Mouse (Mus musculus) liver, adult 2 months (tissue): ENCODE measurements around the gene Tspo. TPM values are rescaled to one million over a fixed set of nuclear protein-coding genes. Genes with fewer than 3 reads are reported as not detected.

ENCODE experiments used
- DNase-seq: peaks from one replicate; pipeline ENCODE4 v3.0.0-alpha.2; 2011; ENCODE audit warnings: low read depth, low spot score; ENCODE audit errors: extremely low read depth
- H3K27ac ChIP-seq: fragments of 200-500 bp; replicated peaks from 2 replicates; pipeline ENCODE4 v1.5.1; 2012; ENCODE audit warnings: low read depth, mild to moderate bottlenecking, control low read depth, inconsistent platforms, low read length; ENCODE audit not compliant: insufficient read depth
- H3K27me3 ChIP-seq: fragments of 200-500 bp; 2 replicates; pipeline ENCODE4 v1.6.1; 2012; ENCODE audit warnings: mild to moderate bottlenecking, moderate library complexity, low read length, inconsistent platforms; ENCODE audit not compliant: control insufficient read depth, insufficient read depth
- H3K36me3 ChIP-seq: fragments of 200-500 bp; 2 replicates; pipeline ENCODE4 v1.6.1; 2012; ENCODE audit warnings: low read length, inconsistent platforms; ENCODE audit not compliant: control insufficient read depth, insufficient read depth
- H3K4me1 ChIP-seq: fragments of 200-500 bp; 2 replicates; pipeline ENCODE4 v1.6.1; 2011; ENCODE audit warnings: low read length; ENCODE audit not compliant: control insufficient read depth, insufficient read depth
- H3K4me3 ChIP-seq: fragments of 200-500 bp; 2 replicates; pipeline ENCODE4 v1.5.1; 2011; ENCODE audit warnings: low read depth, mild to moderate bottlenecking, control low read depth, low read length, moderate library complexity; ENCODE audit not compliant: insufficient read depth
- H3K79me2 ChIP-seq: fragments of 200-500 bp; 2 replicates; pipeline ENCODE4 v1.6.1; 2012; ENCODE audit warnings: inconsistent platforms, mild to moderate bottlenecking, low read length, moderate library complexity; ENCODE audit not compliant: control insufficient read depth, insufficient read depth
- H3K9ac ChIP-seq: fragments of 200-500 bp; 2 replicates; pipeline ENCODE4 v1.6.1; 2012; ENCODE audit warnings: low read depth, mild to moderate bottlenecking, control low read depth, inconsistent platforms, low read length
- CTCF ChIP-seq: fragments of 200-500 bp; IDR thresholded peaks from 2 replicates; pipeline ENCODE4 v1.5.1; 2011; ENCODE audit warnings: low read depth, low read length, control low read depth
- POLR2A ChIP-seq: fragments of 200-500 bp; IDR thresholded peaks from 2 replicates; pipeline ENCODE4 v1.6.1; 2011; ENCODE audit warnings: low read length, control low read depth; ENCODE audit not compliant: insufficient read depth; ENCODE audit errors: extremely low read depth
- WGBS: fragments of 180-500 bp; shearing (Covaris S2); methylation state at CpG from one replicate; pipeline ENCODE4 v1.1.7; 2018; 5-methylcytosine and 5-hydroxymethylcytosine counted together
- polyA plus RNA-seq: library from polyadenylated mRNA; depleted of rRNA; stranded (reverse); fragments of >200 nt; gene quantifications from 2 replicates; pipeline ENCODE4 v1.2.3, GENCODE M21; 2012
- total RNA-seq: library from RNA; depleted of rRNA; stranded (reverse); fragments of >200 nt; gene quantifications from 2 replicates; pipeline ENCODE4 v1.2.3, GENCODE M21; 2014

The Tspo gene
- total and polyA plus RNA-seq, 2 experiments: 123 to 283 TPM

GRCm38 (mm10) chr15:83546029-83546428, 17.4 kb upstream of the Tspo start:
- Histone ChIP-seq H3K9ac (no peak overlapping the region), H3K36me3 (peaks cover 9% of the 10 kb centered on the region; the same call in 1 of the 2 replicates)

GRCm38 (mm10) chr15:83547144-83547543, 16.2 kb upstream of the Tspo start:
- TF ChIP-seq CTCF (no peak), POLR2A (no peak)
- Histone ChIP-seq H3K9ac (no peak overlapping the region), H3K79me2 (no peaks in the 10 kb centered on the region), H3K27me3 (no peaks in the 10 kb centered on the region), H3K4me3 (no peak overlapping the region), H3K36me3 (peaks cover 7% of the 10 kb centered on the region; the same call in 1 of the 2 replicates), H3K27ac (no peak overlapping the region), H3K4me1 (no peaks in the 10 kb centered on the region)
- 82% methylated on average over 8 of the region's 8 CpGs for WGBS
- DNase-seq: no peak

More at GRCm38 (mm10) chr15:83546029-83546428, 17.4 kb upstream of the Tspo start:
- TF ChIP-seq CTCF (no peak), POLR2A (no peak)
- H3K79me2 ChIP-seq: no peaks in the 10 kb centered on the region
- WGBS: 87% methylated on average over 7 of the region's 7 CpGs
- DNase-seq: no peak
- no peaks in the 10 kb centered on the region for H3K4me1 ChIP-seq
- no peak overlapping the region for H3K4me3 ChIP-seq
- no peaks in the 10 kb centered on the region for H3K27me3 ChIP-seq
- H3K27ac ChIP-seq: no peak overlapping the region

- no peaks in the 10 kb centered on the region for H3K79me2 ChIP-seq
Measured at GRCm38 (mm10) chr15:83550137-83550536, 13.3 kb upstream of the Tspo start.

GRCm38 (mm10) chr15:83553831-83554230, 9.6 kb upstream of the Tspo start:
- Histone ChIP-seq H3K36me3 (peaks cover 2% of the 10 kb centered on the region; the same call in 1 of the 2 replicates), H3K27me3 (no peaks in the 10 kb centered on the region), H3K9ac (no peak overlapping the region), H3K4me3 (no peak overlapping the region), H3K79me2 (no peaks in the 10 kb centered on the region), H3K4me1 (0 out of 2 replicates have a peak, but pooled peaks cover 2% of the 10 kb centered on the region), H3K27ac (no peak overlapping the region)
- DNase-seq: no peak
- TF ChIP-seq POLR2A (no peak), CTCF (no peak)

More at GRCm38 (mm10) chr15:83550137-83550536, 13.3 kb upstream of the Tspo start:
- no peaks in the 10 kb centered on the region for H3K27me3 ChIP-seq
- H3K9ac ChIP-seq: no peak overlapping the region
- no peak for DNase-seq
- H3K4me1 ChIP-seq: no peaks in the 10 kb centered on the region
- no peak for TF ChIP-seq CTCF
- no peak for TF ChIP-seq POLR2A
- peaks cover 7% of the 10 kb centered on the region; the same call in 1 of the 2 replicates for H3K36me3 ChIP-seq
- 77% methylated on average over 2 of the region's 2 CpGs for WGBS
- no peak overlapping the region for H3K4me3 ChIP-seq
- H3K27ac ChIP-seq: no peak overlapping the region

GRCm38 (mm10) chr15:83555161-83555974, 8.0 kb upstream of the Tspo start:
- Histone ChIP-seq H3K79me2 (no peaks in the 10 kb centered on the region), H3K9ac (peak overlapping the region; percentile 99), H3K27ac (peak overlapping the region; percentile 79), H3K27me3 (no peaks in the 10 kb centered on the region), H3K36me3 (no peaks in the 10 kb centered on the region; the same call in 1 of the 2 replicates), H3K4me1 (0 out of 2 replicates have a peak, but pooled peaks cover 2% of the 10 kb centered on the region), H3K4me3 (peak overlapping the region; percentile 85)
- under 1% methylated on average over 74 of the region's 74 CpGs for WGBS
- peak; percentile 79 for DNase-seq
- TF ChIP-seq CTCF (no peak), POLR2A (peak; percentile 84)

GRCm38 (mm10) chr15:83560941-83561477, 2.4 kb upstream of the Tspo start:
- Histone ChIP-seq H3K4me1 (peaks cover 7% of the 10 kb centered on the region), H3K9ac (no peak overlapping the region), H3K27ac (no peak overlapping the region), H3K79me2 (peaks cover 12% of the 10 kb centered on the region; the same call in 1 of the 2 replicates), H3K4me3 (no peak overlapping the region), H3K36me3 (no peaks in the 10 kb centered on the region), H3K27me3 (no peaks in the 10 kb centered on the region)
- WGBS: 79% methylated on average over 5 of the region's 5 CpGs
- no peak for DNase-seq
- TF ChIP-seq POLR2A: no peak
- TF ChIP-seq CTCF: no peak
